Mouse (Mus musculus) thymus, adult 2 months (tissue): ENCODE results near the gene 4932438A13Rik. TPM values are rescaled to one million over a fixed set of nuclear protein-coding genes. Genes with fewer than 3 reads are reported as not detected.

Source experiments
- DNase-seq: peaks from one replicate; pipeline ENCODE4 v3.0.0; 2021
- H3K27ac ChIP-seq: fragments of 200-500 bp; 2 replicates; pipeline ENCODE4 v1.5.1; 2012; ENCODE audit warnings: low read length, control low read depth; ENCODE audit not compliant: control insufficient read depth, insufficient read depth
- H3K27me3 ChIP-seq: fragments of 200-500 bp; 2 replicates; pipeline ENCODE4 v1.6.1; 2012; ENCODE audit warnings: mild to moderate bottlenecking, low read length, moderate library complexity, mixed read lengths; ENCODE audit not compliant: control insufficient read depth, insufficient read depth
- H3K36me3 ChIP-seq: fragments of 200-500 bp; 2 replicates; pipeline ENCODE4 v1.6.1; 2012; ENCODE audit warnings: mild to moderate bottlenecking, low read length, moderate library complexity; ENCODE audit not compliant: control insufficient read depth, insufficient read depth
- H3K4me1 ChIP-seq: fragments of 200-500 bp; replicated peaks from 2 replicates; pipeline ENCODE4 v1.6.1; 2012; ENCODE audit warnings: low read length; ENCODE audit not compliant: control insufficient read depth, insufficient read depth
- H3K4me3 ChIP-seq: fragments of 200-500 bp; 2 replicates; pipeline ENCODE4 v1.5.1; 2012; ENCODE audit warnings: mild to moderate bottlenecking, low read length, control low read depth, moderate library complexity; ENCODE audit not compliant: control insufficient read depth, insufficient read depth
- CTCF ChIP-seq: fragments of 200-500 bp; IDR thresholded peaks from 2 replicates; pipeline ENCODE4 v1.5.1; 2012; ENCODE audit warnings: mild to moderate bottlenecking, control low read depth, low read length, moderate library complexity, borderline replicate concordance; ENCODE audit not compliant: control insufficient read depth, poor library complexity, insufficient read depth; ENCODE audit errors: extremely low read depth
- POLR2A ChIP-seq: fragments of 200-500 bp; IDR thresholded peaks from 2 replicates; pipeline ENCODE4 v1.6.1; 2012; ENCODE audit warnings: mild to moderate bottlenecking, low read length, control low read depth, moderate library complexity; ENCODE audit not compliant: control insufficient read depth, poor library complexity, insufficient read depth; ENCODE audit errors: extremely low read depth
- WGBS: fragments of 180-500 bp; shearing (Covaris S2); methylation state at CpG from one replicate; pipeline ENCODE4 v1.1.7; 2018; 5-methylcytosine and 5-hydroxymethylcytosine counted together
- polyA plus RNA-seq: library from polyadenylated mRNA; depleted of rRNA; stranded (reverse); fragments of >200 nt; gene quantifications from 2 replicates; pipeline ENCODE4 v1.2.3, GENCODE M21; 2012

The 4932438A13Rik gene
- polyA plus RNA-seq, 1 experiment, result 34.4 TPM

- TF ChIP-seq POLR2A (no peak), CTCF (no peak)
- Histone ChIP-seq H3K36me3 (peaks cover 48% of the 10 kb centered on the region), H3K27ac (no peak overlapping the region), H3K4me1 (no peaks in the 10 kb centered on the region), H3K27me3 (no peaks in the 10 kb centered on the region), H3K4me3 (no peak overlapping the region)
- no peak for DNase-seq
- WGBS, result 94% methylated on average over 2 of the region's 2 CpGs
These were observed 54.9 kb downstream of the 4932438A13Rik start for GRCm38 (mm10) chr3:36917832-36918231.

- no peak overlapping the region for H3K27ac ChIP-seq
- over 99% methylated on average over 4 of the region's 4 CpGs for WGBS
- H3K36me3 ChIP-seq, result peaks cover 50% of the 10 kb centered on the region
- H3K27me3 ChIP-seq, result no peaks in the 10 kb centered on the region
- H3K4me3 ChIP-seq, result no peak overlapping the region
- no peak for DNase-seq
- no peak for TF ChIP-seq POLR2A
- no peak for TF ChIP-seq CTCF
- H3K4me1 ChIP-seq, result no peaks in the 10 kb centered on the region
These were observed 55.4 kb downstream of the 4932438A13Rik start for GRCm38 (mm10) chr3:36918322-36918721.

GRCm38 (mm10) chr3:36941572-36941971 is 78.7 kb downstream of the 4932438A13Rik start:
- Histone ChIP-seq H3K4me3 (no peak overlapping the region), H3K27ac (no peak overlapping the region), H3K4me1 (no peaks in the 10 kb centered on the region), H3K36me3 (peaks cover 41% of the 10 kb centered on the region), H3K27me3 (no peaks in the 10 kb centered on the region)
- DNase-seq, result no peak
- WGBS, result 82% methylated on average over 5 of the region's 5 CpGs
- no peak for TF ChIP-seq CTCF
- no peak for TF ChIP-seq POLR2A

- 95% methylated on average over 6 of the region's 6 CpGs for WGBS
- no peaks in the 10 kb centered on the region for H3K27me3 ChIP-seq
- peaks cover 43% of the 10 kb centered on the region for H3K36me3 ChIP-seq
- no peak for DNase-seq
- no peak overlapping the region for H3K4me3 ChIP-seq
- TF ChIP-seq POLR2A (no peak), CTCF (no peak)
- no peaks in the 10 kb centered on the region for H3K4me1 ChIP-seq
- H3K27ac ChIP-seq, result no peak overlapping the region
These were observed 79.2 kb downstream of the 4932438A13Rik start for GRCm38 (mm10) chr3:36942108-36942507.

GRCm38 (mm10) chr3:36943706-36944105 is 80.8 kb downstream of the 4932438A13Rik start:
- Histone ChIP-seq H3K4me3 (no peak overlapping the region), H3K4me1 (no peaks in the 10 kb centered on the region), H3K27me3 (no peaks in the 10 kb centered on the region), H3K36me3 (peaks cover 52% of the 10 kb centered on the region), H3K27ac (no peak overlapping the region)
- TF ChIP-seq POLR2A (no peak), CTCF (no peak)
- DNase-seq, result no peak

GRCm38 (mm10) chr3:37037979-37038378 is 175.1 kb downstream of the 4932438A13Rik start:
- Histone ChIP-seq H3K36me3 (peaks cover 75% of the 10 kb centered on the region), H3K27ac (no peak overlapping the region), H3K27me3 (no peaks in the 10 kb centered on the region), H3K4me3 (no peak overlapping the region), H3K4me1 (no peaks in the 10 kb centered on the region)
- TF ChIP-seq POLR2A, result no peak
- no peak for DNase-seq
- 77% methylated on average over 2 of the region's 2 CpGs for WGBS

- Histone ChIP-seq H3K36me3 (peaks cover 79% of the 10 kb centered on the region), H3K27me3 (no peaks in the 10 kb centered on the region), H3K4me1 (no peaks in the 10 kb centered on the region), H3K4me3 (no peak overlapping the region), H3K27ac (no peak overlapping the region)
- no peak for TF ChIP-seq POLR2A
- no peak for TF ChIP-seq CTCF
- DNase-seq, result no peak
These were observed 176.9 kb downstream of the 4932438A13Rik start for GRCm38 (mm10) chr3:37039811-37040210.

GRCm38 (mm10) chr3:37051491-37051890 is 188.6 kb downstream of the 4932438A13Rik start:
- no peak for DNase-seq
- H3K27me3 ChIP-seq, result no peaks in the 10 kb centered on the region
- TF ChIP-seq CTCF (no peak), POLR2A (no peak)
- H3K4me3 ChIP-seq, result no peak overlapping the region
- peaks cover 38% of the 10 kb centered on the region for H3K36me3 ChIP-seq
- H3K27ac ChIP-seq, result no peak overlapping the region
- H3K4me1 ChIP-seq, result no peaks in the 10 kb centered on the region
- 95% methylated on average over 1 of the region's 1 CpGs for WGBS
